Mouse (Mus musculus): ENCODE results near the gene Grk6. TPM values are rescaled to one million over a fixed set of nuclear protein-coding genes. Genes with fewer than 3 reads are reported as not detected.

The Grk6 gene
- 27.7 and 31.3 TPM in 2 replicates for polyA plus RNA-seq (2015; fragmentation: Nextera tagmentation; extraction: Ambion mirVana)

GRCm38 (mm10) chr13:55444937-55445315 is at the start of gene Grk6:
Gene Grk6, plus strand, starts transcription at chr13:55445072.
- no peaks in the 10 kb centered on the region for H3K9me3 ChIP-seq
- H3K4me1 ChIP-seq (replicated peaks), result peaks cover 38% of the 10 kb centered on the region
- under 1% methylated on average over 31 of the region's 35 CpGs for WGBS
- H3K27me3 ChIP-seq, result no peaks in the 10 kb centered on the region
- peaks cover 7% of the 10 kb centered on the region for H3K36me3 ChIP-seq
- H3K4me3 ChIP-seq, result peak within 1 kb of the TSS; percentile 80
- H3K27ac ChIP-seq, result peak within 1 kb of the TSS; percentile 96
- H3K4me2 ChIP-seq, result peak within 1 kb of the TSS; percentile 93
- ATAC-seq (ENCODE audit: low FRiP score), result peak; percentile 97
- H3K9ac ChIP-seq, result peak within 1 kb of the TSS; percentile 95

- no peaks in the 10 kb centered on the region for H3K9me3 ChIP-seq
- no peak within 1 kb of the TSS for H3K4me2 ChIP-seq
- peaks cover 4% of the 10 kb centered on the region for H3K4me1 ChIP-seq (replicated peaks)
- ATAC-seq (ENCODE audit: low FRiP score), result no peak
- 89% methylated on average over 1 of the region's 1 CpGs for WGBS
- no peak within 1 kb of the TSS for H3K27ac ChIP-seq
- H3K9ac ChIP-seq, result no peak within 1 kb of the TSS
- peaks cover 14% of the 10 kb centered on the region for H3K27me3 ChIP-seq
- H3K4me3 ChIP-seq, result no peak within 1 kb of the TSS
- H3K36me3 ChIP-seq, result no peaks in the 10 kb centered on the region
Observed at GRCm38 (mm10) chr13:55398088-55398487, 46.8 kb upstream of the Grk6 start, which contains the start of gene Slc34a1. Gene Slc34a1, plus strand, starts transcription at chr13:55398187.

GRCm38 (mm10) chr13:55399300-55400038 is 45.4 kb upstream of the Grk6 start:
- 68% methylated on average over 5 of the region's 5 CpGs for WGBS
- H3K27ac ChIP-seq, result no peak overlapping the region
- ATAC-seq (ENCODE audit: low FRiP score), result no peak
- H3K4me1 ChIP-seq (replicated peaks), result peaks cover 18% of the 10 kb centered on the region
- no peaks in the 10 kb centered on the region for H3K36me3 ChIP-seq
- no peak overlapping the region for H3K9ac ChIP-seq
- no peaks in the 10 kb centered on the region for H3K9me3 ChIP-seq
- no peak overlapping the region for H3K4me3 ChIP-seq
- H3K4me2 ChIP-seq, result no peak overlapping the region
- H3K27me3 ChIP-seq, result peaks cover 14% of the 10 kb centered on the region

- no peaks in the 10 kb centered on the region for H3K36me3 ChIP-seq
- H3K4me1 ChIP-seq (replicated peaks), result peaks cover 19% of the 10 kb centered on the region
- peaks cover 14% of the 10 kb centered on the region for H3K27me3 ChIP-seq
- WGBS, result 85% methylated on average over 1 of the region's 1 CpGs
- H3K9me3 ChIP-seq, result no peaks in the 10 kb centered on the region
- no peak for ATAC-seq (ENCODE audit: low FRiP score)
- H3K4me2 ChIP-seq, result no peak overlapping the region
- no peak overlapping the region for H3K4me3 ChIP-seq
- H3K9ac ChIP-seq, result no peak overlapping the region
- no peak overlapping the region for H3K27ac ChIP-seq
Observed at GRCm38 (mm10) chr13:55400039-55400346, 44.9 kb upstream of the Grk6 start.

GRCm38 (mm10) chr13:55403266-55403665 is 41.6 kb upstream of the Grk6 start:
- WGBS, result 59% methylated on average over 7 of the region's 7 CpGs
- H3K4me3 ChIP-seq, result no peak overlapping the region

GRCm38 (mm10) chr13:55403935-55404852 is 40.7 kb upstream of the Grk6 start:
- H3K27ac ChIP-seq, result peak overlapping the region; percentile 80
- H3K9ac ChIP-seq, result no peak overlapping the region

More at GRCm38 (mm10) chr13:55403266-55403665, 41.6 kb upstream of the Grk6 start:
- Histone ChIP-seq H3K27me3 (peaks cover 10% of the 10 kb centered on the region; the same call in 1 of the 2 replicates), H3K4me2 (no peak overlapping the region), H3K36me3 (no peaks in the 10 kb centered on the region), H3K9me3 (no peaks in the 10 kb centered on the region), H3K9ac (no peak overlapping the region), H3K4me1 (replicated peaks) (peaks cover 29% of the 10 kb centered on the region), H3K27ac (peak overlapping the region; percentile 80)
- peak; percentile 27; the same call in 1 of the 2 replicates for ATAC-seq (ENCODE audit: low FRiP score)

DNA sequence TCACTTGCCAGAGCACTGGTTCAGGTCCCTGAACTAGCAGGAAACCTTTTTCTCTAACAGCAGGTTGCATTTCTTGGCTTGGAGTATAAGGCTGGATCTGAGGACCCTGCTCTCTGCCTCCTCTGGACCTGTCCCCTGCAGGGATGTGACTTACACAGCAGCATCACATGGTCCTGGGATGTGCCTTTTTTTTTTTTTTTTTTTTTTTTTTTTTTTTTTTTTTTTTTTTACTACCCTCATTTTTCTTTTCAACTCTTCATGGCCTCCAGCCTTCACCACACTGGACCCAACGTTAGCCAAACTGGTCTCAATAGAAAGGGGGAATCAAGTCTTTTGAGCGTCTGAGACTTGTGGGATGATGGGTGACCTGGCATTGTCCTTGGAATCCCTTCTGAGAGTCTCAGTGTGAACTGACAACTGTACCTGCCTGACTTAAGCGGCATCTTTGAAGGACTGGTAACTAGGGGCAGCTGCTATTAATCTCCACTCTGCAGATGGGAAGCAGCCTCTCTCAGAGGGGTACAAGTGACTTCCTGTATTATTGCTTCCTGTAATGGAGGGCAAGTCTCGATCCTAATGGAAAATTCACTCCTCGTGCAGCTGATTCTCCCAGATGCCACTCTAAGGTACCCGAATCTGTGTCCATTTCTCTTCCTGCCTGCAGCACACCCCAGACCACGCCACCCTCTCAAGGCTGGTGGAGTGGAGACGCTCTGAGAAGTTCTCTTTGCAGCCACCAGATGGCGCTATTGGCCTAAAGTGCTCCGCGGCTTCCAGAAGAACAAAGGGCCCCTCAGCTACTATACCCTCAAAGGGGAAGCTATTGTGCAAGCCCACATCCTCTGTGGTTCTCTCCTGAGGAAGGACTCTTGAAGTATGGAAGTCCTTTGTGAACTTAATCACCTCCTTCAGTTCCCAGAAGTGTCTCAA is 39.8 kb upstream of the Grk6 start:
- Histone ChIP-seq H3K36me3 (no peaks in the 10 kb centered on the region), H3K4me3 (no peak overlapping the region), H3K4me1 (replicated peaks) (peaks cover 29% of the 10 kb centered on the region), H3K27me3 (peaks cover 6% of the 10 kb centered on the region; the same call in 1 of the 2 replicates), H3K4me2 (0 out of 2 replicates have a peak overlapping the region, but pooled peaks have one; percentile 22), H3K9me3 (no peaks in the 10 kb centered on the region), H3K27ac (peak overlapping the region; percentile 83), H3K9ac (peak overlapping the region; percentile 64)
- peak; percentile 86 for ATAC-seq (ENCODE audit: low FRiP score)
- 11% methylated on average over 11 of the region's 11 CpGs for WGBS

More at GRCm38 (mm10) chr13:55403935-55404852, 40.7 kb upstream of the Grk6 start:
- Histone ChIP-seq H3K9me3 (no peaks in the 10 kb centered on the region), H3K4me2 (no peak overlapping the region), H3K27me3 (peaks cover 10% of the 10 kb centered on the region; the same call in 1 of the 2 replicates), H3K4me1 (replicated peaks) (peaks cover 29% of the 10 kb centered on the region), H3K36me3 (no peaks in the 10 kb centered on the region), H3K4me3 (no peak overlapping the region)
- 69% methylated on average over 15 of the region's 15 CpGs for WGBS
- no peak for ATAC-seq (ENCODE audit: low FRiP score)

DNA sequence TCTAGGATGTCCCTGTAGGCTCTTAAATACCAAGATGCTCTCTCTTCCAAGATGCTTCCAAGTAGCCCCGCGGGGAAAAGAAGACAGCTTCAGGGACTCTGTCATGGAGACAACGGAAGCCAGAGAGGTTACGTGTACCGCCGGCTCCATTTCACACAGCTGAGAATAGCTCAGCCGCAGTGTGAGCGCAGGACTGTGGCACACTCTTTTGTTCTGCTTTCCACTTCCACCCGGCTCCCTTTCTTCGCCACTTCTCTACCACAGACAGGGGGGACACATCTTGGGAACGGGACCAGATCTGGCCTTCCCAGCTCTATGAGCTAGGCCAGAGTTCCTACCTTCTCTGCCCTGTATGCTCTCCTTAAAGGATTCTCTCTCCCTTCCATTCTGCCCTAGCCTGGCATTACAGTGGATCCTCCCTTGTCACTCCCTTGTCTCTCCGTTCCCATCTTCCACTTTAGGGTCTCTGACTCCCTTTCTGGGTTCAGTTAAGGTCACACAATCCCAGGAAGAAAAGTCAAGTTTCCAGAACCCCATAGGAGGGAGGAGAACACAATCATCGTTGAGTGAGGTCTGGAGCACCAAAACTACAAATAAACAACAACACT is 39.0 kb upstream of the Grk6 start:
- WGBS, result 60% methylated on average over 13 of the region's 13 CpGs
- Histone ChIP-seq H3K27me3 (peaks cover 6% of the 10 kb centered on the region; the same call in 1 of the 2 replicates), H3K9ac (peak overlapping the region; percentile 64), H3K4me3 (no peak overlapping the region), H3K36me3 (no peaks in the 10 kb centered on the region), H3K9me3 (no peaks in the 10 kb centered on the region), H3K4me2 (0 out of 2 replicates have a peak overlapping the region, but pooled peaks have one; percentile 22), H3K4me1 (replicated peaks) (peaks cover 29% of the 10 kb centered on the region), H3K27ac (peak overlapping the region; percentile 83)
- ATAC-seq (ENCODE audit: low FRiP score), result peak; percentile 59

GRCm38 (mm10) chr13:55407341-55407740 is 37.5 kb upstream of the Grk6 start:
- no peak overlapping the region for H3K27ac ChIP-seq
- WGBS, result 87% methylated on average over 4 of the region's 4 CpGs
- peaks cover 10% of the 10 kb centered on the region; the same call in 1 of the 2 replicates for H3K27me3 ChIP-seq
- H3K4me2 ChIP-seq, result no peak overlapping the region
- H3K4me1 ChIP-seq (replicated peaks), result peaks cover 29% of the 10 kb centered on the region
- H3K9ac ChIP-seq, result no peak overlapping the region
- ATAC-seq (ENCODE audit: low FRiP score), result no peak
- no peaks in the 10 kb centered on the region for H3K36me3 ChIP-seq
- H3K4me3 ChIP-seq, result no peak overlapping the region
- H3K9me3 ChIP-seq, result no peaks in the 10 kb centered on the region

DNA sequence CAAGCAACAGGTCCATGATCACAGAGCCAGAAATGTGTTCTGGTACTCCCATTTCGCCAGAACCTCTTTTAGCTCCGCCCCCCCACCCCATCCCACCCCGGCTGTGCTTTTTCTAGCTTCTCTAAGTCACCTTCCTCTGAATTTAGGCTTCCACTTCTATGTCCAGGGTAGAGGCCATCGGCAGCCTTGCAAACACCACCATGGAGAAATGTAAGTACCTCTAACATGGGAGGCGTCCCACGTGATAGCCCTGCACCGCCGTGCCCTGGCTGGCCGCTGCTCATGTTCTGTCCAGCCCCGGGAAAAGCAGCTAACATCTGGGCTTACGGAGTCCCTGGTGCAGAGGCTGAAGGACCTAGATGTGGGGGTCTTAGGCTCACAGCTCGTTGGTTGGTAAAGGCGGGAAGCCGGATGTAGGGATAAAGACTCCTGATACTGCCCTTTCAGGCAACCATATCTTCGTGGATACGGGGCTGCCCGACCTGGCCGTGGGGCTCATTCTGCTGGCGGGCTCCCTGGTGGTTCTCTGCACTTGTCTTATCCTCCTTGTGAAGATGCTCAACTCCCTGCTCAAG is 36.2 kb upstream of the Grk6 start:
- H3K36me3 ChIP-seq, result no peaks in the 10 kb centered on the region
- H3K4me2 ChIP-seq, result no peak overlapping the region
- H3K9ac ChIP-seq, result no peak overlapping the region
- H3K4me3 ChIP-seq, result no peak overlapping the region
- no peaks in the 10 kb centered on the region for H3K9me3 ChIP-seq
- WGBS, result 89% methylated on average over 19 of the region's 19 CpGs
- ATAC-seq (ENCODE audit: low FRiP score), result no peak
- peaks cover 18% of the 10 kb centered on the region for H3K27me3 ChIP-seq
- no peak overlapping the region for H3K27ac ChIP-seq
- H3K4me1 ChIP-seq (replicated peaks), result peaks cover 19% of the 10 kb centered on the region

GRCm38 (mm10) chr13:55411826-55412225 is 33.0 kb upstream of the Grk6 start:
- Histone ChIP-seq H3K27ac (no peak overlapping the region), H3K9me3 (no peaks in the 10 kb centered on the region), H3K36me3 (no peaks in the 10 kb centered on the region), H3K4me2 (no peak overlapping the region), H3K9ac (no peak overlapping the region), H3K4me1 (replicated peaks) (peaks cover 9% of the 10 kb centered on the region), H3K27me3 (peaks cover 32% of the 10 kb centered on the region), H3K4me3 (no peak overlapping the region)
- WGBS, result 75% methylated on average over 7 of the region's 7 CpGs
- no peak for ATAC-seq (ENCODE audit: low FRiP score)
